Mouse (Mus musculus): ENCODE measurements at regions not wholly inside any gene's neighbourhood (a gene's known extent, or its start where the extent isn't known, plus 50 kb on each side); places are given as distances from the start of the nearest gene placed in this dataset.
A peak's percentile ranks its signal among the peaks of the same experiment; 100 is the strongest.

GRCm38 (mm10) chr9:115656538-115656937 is 252.7 kb upstream of the Gadl1 start:
- DNase-seq (ENCODE audit: low spot score): no peak
- no peak overlapping the region for H3K27ac ChIP-seq
- H3K4me3 ChIP-seq (ENCODE audit: low read length): no peak overlapping the region
- H3K4me2 ChIP-seq (ENCODE audit: low read depth, low read length): no peak overlapping the region
- H3K9ac ChIP-seq (replicated peaks; ENCODE audit: low read length): no peak overlapping the region
- no peak for ATAC-seq
- H3K4me1 ChIP-seq (ENCODE audit: insufficient read depth, low read length): no peaks in the 10 kb centered on the region
- H3K9me3 ChIP-seq (ENCODE audit: low read length): no peaks in the 10 kb centered on the region
- H3K27me3 ChIP-seq (ENCODE audit: insufficient read depth, low read length): no peaks in the 10 kb centered on the region
- 78% methylated on average over 2 of the region's 2 CpGs for WGBS
- no peaks in the 10 kb centered on the region for H3K36me3 ChIP-seq (ENCODE audit: insufficient read depth, low read length)
- TF ChIP-seq CTCF (IDR thresholded peaks at IDR 0.05; ENCODE audit: low read depth): no peak

DNA sequence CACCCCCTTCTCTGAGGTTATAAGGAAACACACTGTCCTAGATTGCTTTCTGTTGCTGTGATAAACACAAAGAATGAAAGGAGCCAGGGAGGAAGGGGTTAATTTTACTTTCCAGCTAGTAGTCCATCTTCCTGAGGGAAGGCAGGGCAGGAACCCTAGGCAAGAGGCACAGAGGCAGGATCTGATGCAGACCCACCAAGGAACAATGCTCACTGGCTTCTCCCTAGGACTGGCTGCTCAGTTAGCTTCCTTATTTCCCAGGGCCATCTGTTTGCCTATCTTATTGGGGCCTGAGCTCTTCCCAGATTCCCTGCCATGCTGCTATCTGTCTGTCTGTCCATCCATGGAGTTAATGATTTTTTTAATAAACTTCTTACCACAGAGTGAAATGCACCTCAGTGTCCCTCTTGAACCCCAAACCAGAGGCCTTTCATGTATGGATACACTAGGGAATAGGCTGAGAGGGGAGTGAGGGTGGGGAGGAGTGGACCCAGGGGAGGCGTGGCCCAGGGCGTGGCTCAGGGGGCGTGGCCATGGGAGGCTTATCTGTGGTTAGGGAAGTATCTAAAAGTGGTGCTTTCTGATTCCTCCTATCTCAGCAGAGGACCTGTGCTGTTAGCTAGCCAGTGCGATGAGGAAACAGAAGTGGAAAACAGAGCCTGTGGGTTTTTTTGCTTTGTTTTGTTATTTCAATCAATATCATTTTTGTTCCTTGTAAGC is 252.1 kb upstream of the Gadl1 start:
- Histone ChIP-seq H3K4me1 (ENCODE audit: insufficient read depth, low read length) (no peaks in the 10 kb centered on the region), H3K4me2 (ENCODE audit: low read depth, low read length) (no peak overlapping the region), H3K27me3 (ENCODE audit: insufficient read depth, low read length) (no peaks in the 10 kb centered on the region), H3K9me3 (ENCODE audit: low read length) (no peaks in the 10 kb centered on the region), H3K9ac (replicated peaks; ENCODE audit: low read length) (no peak overlapping the region), H3K27ac (no peak overlapping the region), H3K4me3 (ENCODE audit: low read length) (no peak overlapping the region), H3K36me3 (ENCODE audit: insufficient read depth, low read length) (no peaks in the 10 kb centered on the region)
- DNase-seq (ENCODE audit: low spot score) (no peak), ATAC-seq (no peak)
- TF ChIP-seq CTCF (IDR thresholded peaks at IDR 0.05; ENCODE audit: low read depth): no peak
- WGBS: 65% methylated on average over 4 of the region's 4 CpGs

GRCm38 (mm10) chr9:115658477-115658876 is 250.8 kb upstream of the Gadl1 start:
- Histone ChIP-seq H3K9ac (replicated peaks; ENCODE audit: low read length) (no peak overlapping the region), H3K4me3 (ENCODE audit: low read length) (no peak overlapping the region), H3K36me3 (ENCODE audit: insufficient read depth, low read length) (no peaks in the 10 kb centered on the region), H3K4me1 (ENCODE audit: insufficient read depth, low read length) (no peaks in the 10 kb centered on the region), H3K27me3 (ENCODE audit: insufficient read depth, low read length) (no peaks in the 10 kb centered on the region), H3K4me2 (ENCODE audit: low read depth, low read length) (no peak overlapping the region), H3K9me3 (ENCODE audit: low read length) (no peaks in the 10 kb centered on the region), H3K27ac (no peak overlapping the region)
- ATAC-seq (no peak), DNase-seq (ENCODE audit: low spot score) (no peak)
- TF ChIP-seq CTCF (IDR thresholded peaks at IDR 0.05; ENCODE audit: low read depth): no peak
- 88% methylated on average over 5 of the region's 5 CpGs for WGBS

GRCm38 (mm10) chr9:115660371-115660770 is 248.9 kb upstream of the Gadl1 start:
- H3K4me3 ChIP-seq (ENCODE audit: low read length): no peak overlapping the region
- H3K4me2 ChIP-seq (ENCODE audit: low read depth, low read length): no peak overlapping the region
- 82% methylated on average over 1 of the region's 1 CpGs for WGBS
- no peaks in the 10 kb centered on the region for H3K27me3 ChIP-seq (ENCODE audit: insufficient read depth, low read length)
- no peak overlapping the region for H3K9ac ChIP-seq (replicated peaks; ENCODE audit: low read length)
- no peaks in the 10 kb centered on the region for H3K36me3 ChIP-seq (ENCODE audit: insufficient read depth, low read length)
- no peak for DNase-seq (ENCODE audit: low spot score)
- no peaks in the 10 kb centered on the region for H3K9me3 ChIP-seq (ENCODE audit: low read length)
- H3K27ac ChIP-seq: no peak overlapping the region
- ATAC-seq: no peak
- TF ChIP-seq CTCF (IDR thresholded peaks at IDR 0.05; ENCODE audit: low read depth): no peak
- no peaks in the 10 kb centered on the region for H3K4me1 ChIP-seq (ENCODE audit: insufficient read depth, low read length)

DNA sequence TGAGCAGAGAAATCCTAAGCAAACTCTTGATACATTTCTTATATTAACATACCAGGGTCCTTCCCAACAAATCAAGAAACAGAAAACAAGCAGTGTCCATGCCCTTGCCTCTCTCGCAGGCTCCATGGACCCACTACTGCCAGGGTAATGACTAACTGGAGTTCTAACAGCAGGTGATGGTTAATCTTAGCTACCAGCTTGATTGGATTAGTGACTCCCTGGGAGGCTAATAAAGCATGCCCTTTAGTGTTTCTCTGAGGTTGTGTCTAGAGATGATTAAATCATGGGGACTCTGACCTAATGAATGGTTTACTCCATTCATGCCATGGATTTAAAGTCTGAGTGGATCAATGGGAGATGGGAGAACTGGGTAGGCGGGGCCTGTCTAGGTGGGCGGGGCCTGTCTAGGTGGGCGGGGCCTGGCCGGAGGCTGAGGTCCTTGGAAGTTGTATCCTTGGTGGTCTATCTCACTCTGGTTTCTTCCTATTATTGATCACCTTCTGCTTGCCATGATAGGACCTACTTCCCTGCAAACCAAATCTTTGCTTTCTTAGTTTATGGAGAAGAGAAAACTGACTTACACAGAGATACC is 247.3 kb upstream of the Gadl1 start:
- no peak for TF ChIP-seq CTCF (IDR thresholded peaks at IDR 0.05; ENCODE audit: low read depth)

DNA sequence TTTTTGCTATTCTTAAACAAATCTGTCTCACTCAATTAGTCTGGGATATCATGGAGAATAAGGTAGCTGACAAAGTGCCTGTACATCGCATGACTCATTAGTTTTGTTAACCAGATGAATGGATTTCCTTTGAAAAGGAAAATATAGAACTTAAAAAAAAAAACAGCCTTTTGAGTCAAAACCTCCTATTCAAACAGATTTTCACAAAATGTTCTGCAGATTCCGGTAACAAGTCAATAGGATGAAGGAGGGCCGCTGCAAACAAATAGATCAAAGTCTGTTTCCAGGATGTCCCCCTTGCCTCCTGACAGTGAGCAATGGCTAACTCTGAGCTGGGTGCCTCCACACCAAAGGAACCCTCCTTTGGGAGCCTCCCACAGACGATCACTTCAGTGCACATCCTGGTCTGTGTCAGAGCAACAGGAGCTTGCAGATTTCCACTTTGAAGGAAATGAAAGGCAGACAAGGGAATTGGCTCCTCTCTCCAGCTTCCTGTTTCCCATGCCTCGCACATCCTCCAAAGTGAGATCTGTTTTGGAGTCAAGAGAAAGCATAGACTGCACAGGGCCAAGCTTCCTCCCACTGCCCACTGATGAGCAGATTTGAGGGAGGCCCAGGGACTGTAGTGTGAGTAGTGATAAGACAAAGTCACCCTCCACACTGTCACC is 243.8 kb upstream of the Gadl1 start:
- H3K4me1 ChIP-seq (ENCODE audit: insufficient read depth, low read length): no peaks in the 10 kb centered on the region
- no peak overlapping the region for H3K4me3 ChIP-seq (ENCODE audit: low read length)
- DNase-seq (ENCODE audit: low spot score) (peak; percentile 53), ATAC-seq (peak; percentile 64; the same call in 1 of the 2 replicates)
- TF ChIP-seq CTCF (IDR thresholded peaks at IDR 0.05; ENCODE audit: low read depth): no peak
- no peaks in the 10 kb centered on the region for H3K36me3 ChIP-seq (ENCODE audit: insufficient read depth, low read length)
- H3K27me3 ChIP-seq (ENCODE audit: insufficient read depth, low read length): no peaks in the 10 kb centered on the region
- no peaks in the 10 kb centered on the region for H3K9me3 ChIP-seq (ENCODE audit: low read length)
- 32% methylated on average over 5 of the region's 5 CpGs for WGBS
- H3K27ac ChIP-seq: peak overlapping the region; percentile 1; the same call in 1 of the 2 replicates
- H3K4me2 ChIP-seq (ENCODE audit: low read depth, low read length): no peak overlapping the region
- no peak overlapping the region for H3K9ac ChIP-seq (replicated peaks; ENCODE audit: low read length)

More for the DNA sequence above, 247.3 kb upstream of the Gadl1 start:
- no peak overlapping the region for H3K4me3 ChIP-seq (ENCODE audit: low read length)
- no peak overlapping the region for H3K4me2 ChIP-seq (ENCODE audit: low read depth, low read length)
- no peaks in the 10 kb centered on the region for H3K9me3 ChIP-seq (ENCODE audit: low read length)
- H3K27me3 ChIP-seq (ENCODE audit: insufficient read depth, low read length): no peaks in the 10 kb centered on the region
- no peak overlapping the region for H3K27ac ChIP-seq
- 66% methylated on average over 5 of the region's 5 CpGs for WGBS
- DNase-seq (ENCODE audit: low spot score): no peak
- H3K36me3 ChIP-seq (ENCODE audit: insufficient read depth, low read length): no peaks in the 10 kb centered on the region
- no peak overlapping the region for H3K9ac ChIP-seq (replicated peaks; ENCODE audit: low read length)
- H3K4me1 ChIP-seq (ENCODE audit: insufficient read depth, low read length): no peaks in the 10 kb centered on the region
- ATAC-seq: no peak

All from hindbrain, postnatal 0 days (tissue).